Mouse (Mus musculus) adrenal gland, postnatal 14 days (tissue): ENCODE results near the gene Mrpl55. TPM values are rescaled to one million over a fixed set of nuclear protein-coding genes. Genes with fewer than 3 reads are reported as not detected.
A peak's percentile ranks its signal among the peaks of the same experiment; 100 is the strongest.

Experiments used
- DNase-seq: peaks from one replicate; pipeline ENCODE4 v3.0.0; 2021; ENCODE audit warnings: mixed read lengths
- total RNA-seq: library from RNA; stranded (reverse); gene quantifications from 2 replicates; pipeline ENCODE4 v1.2.3, GENCODE M21; 2021

The Mrpl55 gene
- total RNA-seq, 1 experiment from 2014 or later = 68.3 TPM

DNA sequence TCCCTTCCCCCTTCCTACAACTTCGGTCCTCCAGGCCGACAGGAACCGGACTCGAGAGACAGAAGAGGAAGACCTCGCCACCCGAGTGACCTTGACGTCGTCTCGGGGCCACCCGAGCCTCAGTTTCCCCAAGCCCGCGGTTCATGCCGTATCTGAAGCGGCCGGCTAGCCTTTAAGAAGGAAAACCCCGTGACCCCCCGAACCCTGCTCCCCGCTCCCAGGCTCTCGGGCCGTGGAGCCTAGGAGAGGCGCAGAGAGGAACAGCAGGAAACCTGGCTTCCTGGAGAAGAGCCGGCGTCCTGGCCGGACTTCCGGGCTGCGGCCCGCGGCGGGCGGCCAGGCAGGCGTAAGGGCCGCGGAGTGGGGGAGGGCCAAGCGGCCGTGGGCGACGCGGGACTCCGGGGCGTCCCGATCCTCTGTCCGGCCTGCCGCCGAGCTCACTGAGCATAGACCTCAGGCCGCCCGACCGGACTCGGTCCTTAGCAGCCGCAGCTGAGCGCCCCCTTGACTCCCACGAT lies 25.4 kb downstream of the Mrpl55 start:
- no peak for DNase-seq

DNA sequence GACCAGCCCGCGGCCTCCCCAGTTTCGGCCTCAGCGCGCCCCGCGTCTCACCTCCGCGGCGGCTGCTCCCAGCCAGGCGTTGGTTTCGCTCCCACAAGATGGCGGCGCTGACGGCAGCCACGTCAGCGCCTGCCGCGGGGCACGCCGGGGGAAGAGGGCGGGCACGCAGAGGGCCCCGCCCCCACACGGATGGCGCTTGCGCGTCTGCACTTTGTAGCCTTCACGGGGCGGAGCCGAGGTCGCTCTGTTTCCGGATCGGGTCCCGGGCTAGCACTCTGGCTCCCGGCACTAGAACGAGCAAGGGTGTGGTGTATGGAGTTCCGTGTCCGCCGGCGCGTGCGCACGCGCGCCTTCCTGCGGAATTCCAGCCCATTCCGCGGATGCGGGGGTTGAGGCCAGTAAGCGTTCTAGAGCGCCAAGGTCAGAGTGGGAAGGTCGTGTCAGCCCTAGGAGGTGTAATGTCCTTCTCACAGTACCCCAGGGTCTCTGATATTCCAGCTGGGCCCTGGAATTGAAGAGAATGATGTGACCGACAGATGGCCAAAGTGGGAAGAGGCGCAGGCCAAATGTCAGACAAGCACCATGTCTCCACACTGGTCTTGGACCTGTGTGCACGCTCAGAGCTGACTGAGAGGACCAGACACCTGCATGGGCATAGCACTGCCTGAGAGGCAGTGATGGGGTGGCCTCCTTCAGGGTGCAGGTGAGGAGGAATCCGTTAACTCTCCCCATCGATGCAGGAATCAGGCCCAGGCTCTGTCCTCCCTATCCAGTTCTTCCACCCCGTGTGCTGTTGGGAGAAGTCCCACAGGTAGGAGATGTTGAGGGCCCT lies 26.1 kb downstream of the Mrpl55 start, which contains the start of gene Arf1:
Gene Arf1, minus strand, starts transcription at position 149 of the 832 bp plus-strand sequence.
- DNase-seq = peak; percentile 98

DNA sequence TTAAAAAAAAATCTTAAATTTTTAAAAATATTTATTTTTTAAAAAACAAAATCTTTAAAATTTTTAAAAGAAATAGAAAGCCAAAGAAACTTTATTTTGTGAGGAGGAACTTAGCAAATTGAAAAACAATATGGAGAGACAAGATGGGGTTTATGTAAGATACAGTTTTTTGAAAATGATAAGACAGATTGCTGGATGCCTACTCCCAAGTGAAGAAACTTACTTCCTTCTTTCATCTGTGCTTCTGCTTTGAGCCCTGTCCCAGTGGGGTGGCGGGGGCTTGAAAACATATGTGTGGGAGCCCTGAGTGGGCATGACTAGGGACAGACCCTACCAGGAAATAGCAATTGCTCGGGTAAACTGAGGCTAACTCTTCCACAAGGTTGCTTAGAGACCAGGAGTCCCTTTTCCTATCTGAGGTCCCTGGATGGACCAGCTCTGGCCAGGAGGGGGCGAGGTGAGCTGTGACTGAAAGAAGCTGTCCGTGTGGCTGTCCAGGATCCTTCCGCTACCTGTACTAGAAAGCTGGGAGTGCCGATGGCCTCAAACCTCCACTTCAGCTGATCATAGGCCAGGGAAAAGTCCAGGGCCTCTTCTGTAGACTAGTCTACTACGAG lies 28.0 kb downstream of the Mrpl55 start:
- peak; percentile 81 for DNase-seq

DNA sequence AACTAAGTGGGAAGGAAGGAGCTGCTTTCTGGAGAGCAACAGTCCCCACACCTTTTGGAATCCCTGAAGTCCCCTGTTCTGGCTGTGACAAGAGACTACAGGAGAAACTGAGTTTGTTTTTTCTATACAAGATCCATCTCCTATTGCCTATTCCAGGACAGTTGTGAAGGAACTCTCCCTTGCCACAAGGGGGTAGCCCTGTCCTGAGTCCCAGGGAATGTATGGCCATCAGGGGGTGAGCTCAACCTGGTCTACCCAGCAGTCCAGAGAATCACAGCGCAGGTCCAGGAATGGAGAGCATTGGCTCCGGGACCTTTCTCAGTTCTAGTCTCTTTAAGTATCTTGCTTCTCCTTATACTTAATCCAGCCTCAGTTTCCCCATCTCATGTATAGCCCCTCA lies 30.5 kb downstream of the Mrpl55 start:
- no peak for DNase-seq

DNA sequence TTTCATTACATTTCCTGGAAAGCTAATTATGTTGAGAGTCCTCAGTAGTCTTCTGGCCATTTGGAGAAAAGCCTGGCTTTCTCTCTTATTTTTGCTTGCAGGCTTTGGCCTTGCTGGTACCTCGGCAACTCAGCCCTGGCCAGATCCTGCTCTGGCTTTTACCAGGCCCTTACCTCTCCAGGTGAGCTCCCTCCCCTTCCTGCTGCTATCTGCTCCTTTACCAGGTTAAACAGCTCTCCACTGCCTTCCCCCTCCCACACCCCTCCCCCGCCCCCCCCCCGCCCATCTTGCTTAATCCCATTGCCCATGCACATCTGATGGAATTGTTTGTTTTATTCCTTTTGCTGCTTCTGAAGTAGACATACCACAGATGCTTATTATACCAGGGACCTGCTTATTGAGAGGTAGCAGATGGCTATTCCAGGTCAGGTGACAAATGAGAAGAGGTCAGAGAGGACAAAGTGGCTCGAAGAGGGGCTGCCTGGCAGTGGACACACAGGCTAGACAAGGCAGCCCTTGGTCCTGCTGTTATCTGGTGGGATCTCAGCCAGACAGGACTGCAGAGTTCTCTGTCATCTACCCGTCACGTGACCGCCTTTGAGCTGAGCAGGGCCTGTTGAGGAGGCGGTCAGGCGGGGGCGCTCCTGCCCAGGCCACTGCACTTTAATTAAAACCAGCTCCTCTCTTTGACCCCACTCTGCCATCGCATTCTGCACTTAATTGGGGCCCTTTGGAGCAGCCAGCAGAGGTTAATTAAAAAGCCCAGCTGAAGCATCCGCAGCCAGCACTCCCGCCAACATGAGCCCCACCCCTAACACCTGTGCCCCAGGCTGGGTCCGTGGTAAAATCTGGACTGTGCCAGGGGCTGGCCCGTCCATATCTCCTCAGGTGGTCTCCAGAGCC lies 36.5 kb downstream of the Mrpl55 start:
- DNase-seq = peak; percentile 90

DNA sequence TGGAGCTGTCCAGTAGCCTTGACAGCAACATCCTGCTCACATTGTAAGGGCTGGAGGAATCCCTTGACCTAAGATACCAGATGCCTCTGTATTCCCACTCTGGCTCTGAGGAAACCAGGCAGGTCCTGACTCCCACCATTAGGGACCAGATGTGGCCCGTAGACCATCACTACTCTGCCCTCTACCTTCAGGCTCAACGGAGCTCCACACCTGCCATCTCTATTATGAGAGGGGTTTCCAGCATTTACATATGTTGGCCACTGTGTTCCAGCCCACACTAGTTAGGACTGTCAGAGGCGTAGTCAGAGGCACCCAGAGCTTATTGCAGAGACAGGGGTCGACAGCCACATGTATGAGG lies 37.1 kb downstream of the Mrpl55 start:
- DNase-seq = no peak

DNA sequence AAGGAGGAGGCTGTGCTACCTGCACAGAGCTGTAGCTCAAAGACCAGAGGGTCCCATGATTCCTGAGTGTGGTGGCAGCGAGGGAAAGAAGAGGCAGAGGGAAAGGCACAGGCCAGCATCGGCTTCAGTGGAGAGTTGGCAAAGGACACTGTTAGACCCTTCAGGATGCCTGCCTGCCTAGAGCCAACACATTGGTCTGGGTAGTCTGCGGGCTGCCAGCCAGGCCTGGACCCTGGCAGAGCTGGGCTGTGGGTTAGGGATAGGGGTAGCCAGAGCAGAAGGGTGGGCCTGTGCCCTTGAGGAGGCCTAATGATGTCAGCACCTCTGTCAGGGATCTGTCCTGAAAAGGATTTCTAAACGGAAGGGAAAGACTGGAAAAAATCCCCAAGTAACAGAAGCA lies 37.5 kb downstream of the Mrpl55 start:
- DNase-seq = no peak

DNA sequence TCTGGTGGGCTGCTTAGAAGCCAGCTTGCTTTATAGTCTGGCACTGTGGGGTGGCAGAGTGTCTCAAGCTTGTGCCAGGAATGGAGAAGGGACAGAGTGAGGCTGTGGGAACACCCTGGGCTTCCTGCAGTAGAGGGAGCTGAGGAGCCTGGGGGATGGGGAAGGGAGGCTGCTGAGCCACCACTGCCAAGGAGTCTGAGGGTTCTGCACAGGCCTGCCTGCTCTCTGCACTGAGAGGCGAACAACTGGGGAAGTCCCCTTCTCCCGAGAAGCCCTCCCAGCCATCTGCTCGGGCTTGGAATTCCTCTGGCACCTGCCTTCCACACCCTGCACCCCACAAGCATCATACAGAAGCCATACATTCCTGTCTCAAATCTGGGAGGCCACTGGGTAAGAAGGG lies 39.6 kb downstream of the Mrpl55 start:
- DNase-seq = no peak

DNA sequence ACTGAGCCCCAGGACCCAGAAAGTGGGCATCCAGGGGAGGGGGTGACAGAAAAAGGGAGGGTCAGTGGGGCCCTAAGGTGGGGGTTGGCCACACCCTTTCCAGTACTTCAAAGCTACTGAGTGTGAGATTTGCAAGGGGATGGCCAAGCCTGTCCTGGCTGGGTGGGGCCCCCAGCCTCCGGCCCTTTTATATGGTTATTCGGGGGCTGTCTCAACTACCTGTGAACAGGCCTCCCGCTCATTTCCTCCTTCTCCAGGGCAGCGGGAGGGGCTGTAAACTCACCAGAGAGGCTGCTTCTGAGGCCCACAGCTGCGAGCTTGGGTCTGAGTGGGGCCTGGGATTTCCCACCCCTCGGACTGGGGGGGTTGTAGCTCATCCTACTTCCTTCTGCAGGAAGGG lies 41.6 kb downstream of the Mrpl55 start:
- no peak for DNase-seq

DNA sequence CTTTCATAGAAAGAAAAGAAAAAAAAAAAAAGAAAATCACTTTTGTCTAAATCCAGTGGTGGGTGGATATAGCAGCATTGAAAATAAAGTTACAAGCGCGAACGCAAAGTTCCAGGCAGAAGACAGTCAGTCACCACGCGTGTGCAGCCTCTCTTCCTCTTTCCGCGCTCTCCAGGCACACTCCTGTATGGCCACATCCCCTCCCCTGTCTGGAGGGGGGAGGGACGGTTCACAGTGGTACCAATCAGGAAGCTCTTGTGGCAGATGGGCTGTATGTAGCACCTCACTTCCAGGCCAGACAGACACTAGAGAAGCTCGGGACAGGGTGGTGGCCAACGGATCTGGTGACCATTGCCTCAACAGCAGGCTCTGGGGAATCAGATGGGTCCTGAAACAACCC lies 45.8 kb downstream of the Mrpl55 start:
- DNase-seq = no peak

Other genes with a start within 250 kb of the Mrpl55 start
- 24.4 and 26.8 TPM in 2 replicates for gene Hist3h2a, start 247.8 kb upstream of the Mrpl55 start, total RNA-seq
- 0.11 TPM in 1 of 2 replicates, not detected in the other for gene Trim17, start 247.8 kb upstream of the Mrpl55 start, total RNA-seq
- 25.5 and 29.9 TPM in 2 replicates for gene Trim11, start 224.4 kb upstream of the Mrpl55 start, total RNA-seq
- gene Obscn, start 66.1 kb upstream of the Mrpl55 start, total RNA-seq = 0.98 and 1.1 TPM in 2 replicates
- 18.3 and 19.4 TPM in 2 replicates for gene Iba57, start 38.7 kb upstream of the Mrpl55 start, total RNA-seq
- 0.30 and 0.56 TPM in 2 replicates for gene Gjc2, start 19.3 kb upstream of the Mrpl55 start, total RNA-seq
- gene Guk1, start 10.3 kb upstream of the Mrpl55 start, total RNA-seq = 69.1 and 71.8 TPM in 2 replicates
- gene 2310033P09Rik, start 5.8 kb downstream of the Mrpl55 start, total RNA-seq = 27.1 and 29.1 TPM in 2 replicates
- 354 and 382 TPM in 2 replicates for gene Arf1, start 25.8 kb downstream of the Mrpl55 start, total RNA-seq
- gene Wnt3a, start 88.3 kb downstream of the Mrpl55 start, total RNA-seq = not detected in 2 replicates
- 0.98 and 1.1 TPM in 2 replicates for gene Wnt9a, start 104.4 kb downstream of the Mrpl55 start, total RNA-seq
- gene Prss38, start 173.2 kb downstream of the Mrpl55 start, total RNA-seq = not detected in 2 replicates
- gene Jmjd4, start 247.6 kb downstream of the Mrpl55 start, total RNA-seq = 7.9 and 9.5 TPM in 2 replicates
- 59.3 and 60.9 TPM in 2 replicates for gene Snap47, start 248.7 kb downstream of the Mrpl55 start, total RNA-seq